Mouse (Mus musculus) myocyte (in vitro differentiated cells): ENCODE measurements around the gene Pfkfb3. TPM values are rescaled to one million over a fixed set of nuclear protein-coding genes. Genes with fewer than 3 reads are reported as not detected.

Source experiments
- H3K27me3 ChIP-seq: one replicate; pipeline ENCODE4 v1.6.1; 2011; ENCODE audit not compliant: control insufficient read depth, insufficient read depth, insufficient read length
- H3K36me3 ChIP-seq: one replicate; pipeline ENCODE4 v1.6.1; 2011; ENCODE audit not compliant: control insufficient read depth, insufficient read depth
- H3K4me2 ChIP-seq: one replicate; pipeline ENCODE4 v1.6.1; 2011; ENCODE audit warnings: low read depth, control low read depth
- H3K4me3 ChIP-seq: one replicate; pipeline ENCODE4 v1.5.1; 2011; ENCODE audit warnings: mild to moderate bottlenecking, control low read depth, moderate library complexity
- H3K79me2 ChIP-seq: one replicate; pipeline ENCODE4 v1.6.1; 2011; ENCODE audit not compliant: control insufficient read depth, insufficient read depth
- H3ac ChIP-seq: one replicate; pipeline ENCODE4 v1.6.1; 2011; ENCODE audit not compliant: control insufficient read depth, insufficient read length
- CEBPB ChIP-seq: IDR thresholded peaks from 2 replicates; pipeline ENCODE4 v1.6.1; 2011; ENCODE audit warnings: mild to moderate bottlenecking, moderate library complexity; ENCODE audit not compliant: poor library complexity, insufficient read depth, severe bottlenecking
- E2F4 ChIP-seq: IDR thresholded peaks from one replicate; pipeline ENCODE4 v1.6.1; 2011; ENCODE audit warnings: mild to moderate bottlenecking, control low read depth, moderate library complexity; ENCODE audit not compliant: insufficient read depth
- MAX ChIP-seq: IDR thresholded peaks from one replicate; pipeline ENCODE4 v1.6.1; 2011; ENCODE audit warnings: low read depth, mild to moderate bottlenecking, control low read depth
- MYOD1 ChIP-seq, 3 experiments: IDR thresholded peaks; one replicate each; pipeline ENCODE4 v1.6.1; 2011; ENCODE audit warnings: control low read depth in 2 of 3, low read depth in 2 of 3, mild to moderate bottlenecking in 2 of 3, moderate library complexity in 1 of 3; ENCODE audit not compliant: insufficient read length in 2 of 3, control insufficient read depth in 1 of 3
- MYOG ChIP-seq, 3 experiments: IDR thresholded peaks; one replicate each; pipeline ENCODE4 v1.6.1; 2011; ENCODE audit warnings: control low read depth in 2 of 3, low read depth in 2 of 3, mild to moderate bottlenecking in 2 of 3; ENCODE audit not compliant: insufficient read length in 2 of 3, control insufficient read depth in 1 of 3, insufficient read depth in 1 of 3
- POLR2A ChIP-seq: IDR thresholded peaks from one replicate; pipeline ENCODE4 v1.6.1; 2011; ENCODE audit warnings: low read depth, mild to moderate bottlenecking, control low read depth, moderate library complexity; ENCODE audit not compliant: insufficient read length
- POLR2AphosphoS2 ChIP-seq: IDR thresholded peaks from one replicate; pipeline ENCODE4 v1.6.1; 2011; ENCODE audit warnings: low read depth, control low read depth; ENCODE audit not compliant: insufficient read length
- REST ChIP-seq: IDR thresholded peaks from one replicate; pipeline ENCODE4 v1.6.1; 2011; ENCODE audit warnings: mild to moderate bottlenecking, control low read depth, moderate library complexity; ENCODE audit not compliant: insufficient read depth, insufficient read length
- SRF ChIP-seq: IDR thresholded peaks from one replicate; pipeline ENCODE4 v1.6.1; 2011; ENCODE audit warnings: low read depth; ENCODE audit not compliant: control insufficient read depth, insufficient read length
- TCF12 ChIP-seq: IDR thresholded peaks from one replicate; pipeline ENCODE4 v1.6.1; 2011; ENCODE audit warnings: mild to moderate bottlenecking, control low read depth; ENCODE audit not compliant: poor library complexity, insufficient read depth, severe bottlenecking
- TCF3 ChIP-seq: IDR thresholded peaks from one replicate; pipeline ENCODE4 v1.6.1; 2011; ENCODE audit warnings: low read depth, control low read depth; ENCODE audit not compliant: insufficient read length
- USF1 ChIP-seq: IDR thresholded peaks from one replicate; pipeline ENCODE4 v1.6.1; 2011; ENCODE audit warnings: low read depth, mild to moderate bottlenecking, control low read depth, moderate library complexity
- polyA plus RNA-seq: library from polyadenylated mRNA; unstranded; fragments of >200 nt; fragmentation: generic; extraction: Trizol; gene quantifications from one replicate; pipeline ENCODE4 v1.2.1, GENCODE M21; 2012; ENCODE audit warnings: missing spikeins

Gene Pfkfb3
- polyA plus RNA-seq, 1 experiment = 2.0 TPM

- Histone ChIP-seq H3K79me2 (no peaks in the 10 kb centered on the region), H3K27me3 (no peaks in the 10 kb centered on the region), H3K36me3 (no peaks in the 10 kb centered on the region), H3ac (no peak overlapping the region), H3K4me3 (peak overlapping the region; percentile 30), H3K4me2 (peak overlapping the region; percentile 100)
- TF ChIP-seq TCF12 (no peak), POLR2AphosphoS2 (no peak), TCF3 (no peak), MYOG (IDR thresholded peaks at IDR 0.05; ENCODE audit: control insufficient read depth in 1 of 3, insufficient read depth in 1 of 3, insufficient read length in 2 of 3, low read depth in 2 of 3) (no peak), MYOD1 (IDR thresholded peaks at IDR 0.05; ENCODE audit: control insufficient read depth in 1 of 3, insufficient read length in 2 of 3, low read depth in 2 of 3) (no peak), POLR2A (no peak), SRF (no peak), USF1 (no peak), CEBPB (no peak), MAX (no peak), REST (no peak), E2F4 (no peak)
Observed at GRCm38 (mm10) chr2:11552297-11552821, 1.5 kb downstream of the Pfkfb3 start.

DNA sequence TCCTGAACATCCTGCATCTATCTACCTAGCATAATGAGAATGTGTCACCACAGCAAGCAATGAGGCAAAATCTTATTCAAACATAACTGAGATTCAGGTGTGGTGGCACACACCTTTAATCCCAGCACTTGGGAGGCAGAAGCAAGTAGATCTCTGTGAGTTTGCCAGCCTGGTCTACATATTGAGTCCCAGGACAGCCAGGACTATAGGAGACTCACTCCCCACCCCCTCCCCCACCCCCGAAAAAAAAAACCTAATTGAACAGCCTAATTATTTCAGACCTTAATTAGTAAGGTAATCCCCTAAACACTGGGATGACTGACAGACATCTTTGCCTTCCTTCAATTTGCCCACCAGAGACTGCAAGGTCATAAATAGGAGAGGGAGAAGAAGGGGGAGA, 2.2 kb downstream of the Pfkfb3 start:
- H3ac ChIP-seq = no peak overlapping the region
- TF ChIP-seq TCF3 (no peak), MAX (no peak), TCF12 (no peak), USF1 (no peak), REST (no peak), SRF (no peak), POLR2A (no peak), POLR2AphosphoS2 (no peak), MYOG (IDR thresholded peaks at IDR 0.05; ENCODE audit: control insufficient read depth in 1 of 3, insufficient read depth in 1 of 3, insufficient read length in 2 of 3, low read depth in 2 of 3) (no peak), E2F4 (no peak), MYOD1 (IDR thresholded peaks at IDR 0.05; ENCODE audit: control insufficient read depth in 1 of 3, insufficient read length in 2 of 3, low read depth in 2 of 3) (no peak), CEBPB (no peak)
- H3K79me2 ChIP-seq = no peaks in the 10 kb centered on the region
- no peaks in the 10 kb centered on the region for H3K27me3 ChIP-seq
- no peaks in the 10 kb centered on the region for H3K36me3 ChIP-seq
- H3K4me2 ChIP-seq = no peak overlapping the region
- no peak overlapping the region for H3K4me3 ChIP-seq

- Histone ChIP-seq H3K27me3 (no peaks in the 10 kb centered on the region), H3K4me2 (no peak overlapping the region), H3K36me3 (no peaks in the 10 kb centered on the region), H3ac (no peak overlapping the region), H3K79me2 (no peaks in the 10 kb centered on the region), H3K4me3 (no peak overlapping the region)
- TF ChIP-seq MYOG (IDR thresholded peaks at IDR 0.05; ENCODE audit: control insufficient read depth in 1 of 3, insufficient read depth in 1 of 3, insufficient read length in 2 of 3, low read depth in 2 of 3) (no peak), CEBPB (no peak)
Observed at GRCm38 (mm10) chr2:11548508-11548907, 5.4 kb downstream of the Pfkfb3 start.

- H3K4me3 ChIP-seq = no peak overlapping the region
- no peak overlapping the region for H3ac ChIP-seq
- H3K27me3 ChIP-seq = no peaks in the 10 kb centered on the region
- no peak for TF ChIP-seq CEBPB
- TF ChIP-seq MYOG (IDR thresholded peaks at IDR 0.05; ENCODE audit: control insufficient read depth in 1 of 3, insufficient read depth in 1 of 3, insufficient read length in 2 of 3, low read depth in 2 of 3) = no peak
- TF ChIP-seq POLR2AphosphoS2 = no peak
- TF ChIP-seq E2F4 = no peak
- TF ChIP-seq TCF3 = no peak
- no peak for TF ChIP-seq REST
- TF ChIP-seq USF1 = no peak
- TF ChIP-seq MYOD1 (IDR thresholded peaks at IDR 0.05; ENCODE audit: control insufficient read depth in 1 of 3, insufficient read length in 2 of 3, low read depth in 2 of 3) = no peak
- TF ChIP-seq SRF = no peak
- no peak for TF ChIP-seq TCF12
- TF ChIP-seq MAX = no peak
- no peaks in the 10 kb centered on the region for H3K79me2 ChIP-seq
- H3K4me2 ChIP-seq = no peak overlapping the region
- H3K36me3 ChIP-seq = no peaks in the 10 kb centered on the region
Observed at GRCm38 (mm10) chr2:11547609-11548008, 6.3 kb downstream of the Pfkfb3 start.

GRCm38 (mm10) chr2:11546091-11546490, 7.8 kb downstream of the Pfkfb3 start:
- Histone ChIP-seq H3K27me3 (no peaks in the 10 kb centered on the region), H3K36me3 (no peaks in the 10 kb centered on the region), H3ac (no peak overlapping the region), H3K79me2 (no peaks in the 10 kb centered on the region), H3K4me3 (no peak overlapping the region), H3K4me2 (no peak overlapping the region)
- TF ChIP-seq TCF3 (no peak), POLR2AphosphoS2 (no peak), MAX (no peak), POLR2A (no peak), USF1 (no peak)
